Mouse (Mus musculus) heart, embryonic 14.5 days (tissue): ENCODE data around the gene Tppp2. TPM values are rescaled to one million over a fixed set of nuclear protein-coding genes. Genes with fewer than 3 reads are reported as not detected.

Experiments
- ATAC-seq: fragments of 200-750 bp; cut with Nextera tagmentation; 2 replicates; pipeline ENCODE4 v1.8.0; 2017; ENCODE audit warnings: low read depth, moderate TSS enrichment; ENCODE audit not compliant: insufficient number of reproducible peaks, insufficient read depth, low FRiP score
- H3K27ac ChIP-seq, 2 experiments: fragments of 200-500 bp in 1 of 2; fragments of 300-500 bp in 1 of 2; sonication (generic) in 1 of 2; replicated peaks in 1 of 2; 2 replicates each; pipeline ENCODE4 v1.5.1; 2012 to 2014; ENCODE audit warnings: low read depth in 2 of 2, low read length in 2 of 2, control low read depth in 1 of 2, mild to moderate bottlenecking in 1 of 2, mixed read lengths in 1 of 2; ENCODE audit not compliant: control insufficient read depth in 1 of 2, insufficient read depth in 1 of 2
- H3K27me3 ChIP-seq: fragments of 300-500 bp; sonication (generic); 2 replicates; pipeline ENCODE4 v1.6.1; 2014; ENCODE audit warnings: mild to moderate bottlenecking, low read length, control low read depth; ENCODE audit not compliant: control insufficient read depth, insufficient read depth
- H3K36me3 ChIP-seq: fragments of 300-500 bp; sonication (generic); 2 replicates; pipeline ENCODE4 v1.6.1; 2014; ENCODE audit warnings: mild to moderate bottlenecking, control low read depth, low read length, mixed read lengths; ENCODE audit not compliant: control insufficient read depth, insufficient read depth
- H3K4me1 ChIP-seq, 2 experiments: fragments of 200-500 bp in 1 of 2; fragments of 300-500 bp in 1 of 2; sonication (generic) in 1 of 2; 2 replicates each; pipeline ENCODE4 v1.6.1; 2012 to 2014; ENCODE audit warnings: low read length in 2 of 2, control low read depth in 1 of 2, mixed read lengths in 1 of 2; ENCODE audit not compliant: control insufficient read depth in 2 of 2, insufficient read depth in 2 of 2
- H3K4me2 ChIP-seq: fragments of 300-500 bp; sonication (generic); 2 replicates; pipeline ENCODE4 v1.6.1; 2014; ENCODE audit warnings: mild to moderate bottlenecking, low read length
- H3K4me3 ChIP-seq, 2 experiments: fragments of 200-500 bp in 1 of 2; fragments of 300-500 bp in 1 of 2; sonication (generic) in 1 of 2; 2 replicates each; pipeline ENCODE4 v1.5.1; 2012 to 2014; ENCODE audit warnings: low read length in 2 of 2, mild to moderate bottlenecking in 2 of 2, control low read depth in 1 of 2, low read depth in 1 of 2, moderate library complexity in 1 of 2; ENCODE audit not compliant: control insufficient read depth in 1 of 2, insufficient read depth in 1 of 2
- H3K9ac ChIP-seq: fragments of 300-500 bp; sonication (generic); 2 replicates; pipeline ENCODE4 v1.6.1; 2014; ENCODE audit warnings: mild to moderate bottlenecking, low read length
- H3K9me3 ChIP-seq: fragments of 300-500 bp; sonication (generic); 2 replicates; pipeline ENCODE4 v1.6.1; 2016; ENCODE audit warnings: low read length, control low read depth; ENCODE audit not compliant: control insufficient read depth
- WGBS: fragments of 180-500 bp; shearing (Covaris S2); extraction: QIAGEN DNeasy Blood & Tissue Kit; methylation state at CpG from one replicate; pipeline ENCODE4 v1.1.7; 2014; 5-methylcytosine and 5-hydroxymethylcytosine counted together
- polyA plus RNA-seq: library from polyadenylated mRNA; unstranded; fragments of >200 nt; fragmentation: Nextera tagmentation; extraction: Ambion mirVana; gene quantifications from 2 replicates; pipeline ENCODE4 v1.2.1, GENCODE M21; 2014

Tppp2 gene
- polyA plus RNA-seq, 1 experiment from 2014 or later: not detected

DNA sequence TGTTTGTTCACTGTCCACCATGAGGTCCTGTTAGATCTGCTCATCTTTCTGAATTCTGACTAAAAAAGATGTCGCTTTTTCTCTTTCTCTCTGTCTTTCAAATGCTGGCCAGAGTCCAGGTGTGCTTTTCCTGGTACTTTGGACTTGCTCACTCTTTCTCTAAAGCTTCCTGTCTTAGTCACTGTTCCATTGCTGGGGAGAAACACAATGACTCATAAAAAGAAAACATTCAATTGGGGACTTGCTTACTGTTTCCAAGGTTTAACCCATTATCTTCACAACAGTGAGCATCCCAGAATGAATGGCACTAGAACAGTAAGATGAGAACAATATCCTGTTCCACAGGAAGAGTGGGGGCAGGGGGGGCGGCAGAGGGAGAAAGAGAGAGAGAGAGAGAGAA, 42.1 kb downstream of the Tppp2 start:
- H3K9ac ChIP-seq: no peak overlapping the region
- no peak overlapping the region for H3K4me2 ChIP-seq
- no peak for ATAC-seq
- 0 out of 2 replicates have a peak, but pooled peaks cover 3% of the 10 kb centered on the region for H3K9me3 ChIP-seq
- no peak overlapping the region for H3K27ac ChIP-seq
- no peak overlapping the region for H3K4me3 ChIP-seq
- H3K36me3 ChIP-seq: no peaks in the 10 kb centered on the region
- peaks cover 3 to 5% of the 10 kb centered on the region in 2 experiments for H3K4me1 ChIP-seq
- no peaks in the 10 kb centered on the region for H3K27me3 ChIP-seq
- 77% methylated on average over 2 of the region's 2 CpGs for WGBS

DNA sequence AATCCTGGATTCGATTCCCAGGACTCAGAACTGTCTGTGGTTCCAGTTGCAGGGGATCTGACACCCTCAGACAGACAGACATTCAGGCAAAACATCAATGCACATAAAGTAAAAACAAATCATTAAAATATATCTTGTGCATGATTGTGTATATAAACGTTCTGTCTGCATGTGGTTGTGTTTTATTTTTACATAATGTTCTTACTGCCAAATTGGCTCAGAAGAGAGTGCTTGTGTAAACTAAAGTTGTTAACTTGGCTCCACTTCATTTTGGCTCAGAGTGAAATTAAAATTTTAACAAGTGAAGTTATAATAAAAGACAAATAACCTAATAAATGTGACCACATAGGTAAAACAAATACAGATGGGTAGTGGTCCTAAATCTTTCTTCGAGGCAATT, 49.2 kb downstream of the Tppp2 start:
- no peak overlapping the region for H3K27ac ChIP-seq
- H3K4me2 ChIP-seq: no peak overlapping the region
- H3K27me3 ChIP-seq: no peaks in the 10 kb centered on the region
- no peaks in the 10 kb centered on the region for H3K9me3 ChIP-seq
- H3K36me3 ChIP-seq: no peaks in the 10 kb centered on the region
- H3K4me3 ChIP-seq: no peak overlapping the region
- peaks cover under 1 to 2% of the 10 kb centered on the region in 2 experiments; a peak in 2 of 4 replicates for H3K4me1 ChIP-seq
- H3K9ac ChIP-seq: no peak overlapping the region
- 79% methylated on average over 3 of the region's 3 CpGs for WGBS
- no peak for ATAC-seq

Other genes with a start within 250 kb of the Tppp2 start
- gene Gm17079, start 223.0 kb upstream of the Tppp2 start, polyA plus RNA-seq: not detected in 2 replicates
- gene Gm5800, start 201.2 kb upstream of the Tppp2 start, polyA plus RNA-seq: not detected in 2 replicates
- not detected in 2 replicates for gene Ang4, start 144.8 kb upstream of the Tppp2 start, polyA plus RNA-seq
- not detected in 2 replicates for gene AY358078, start 118.4 kb upstream of the Tppp2 start, polyA plus RNA-seq
- not detected in 2 replicates for gene Ear6, start 64.7 kb upstream of the Tppp2 start, polyA plus RNA-seq
- gene Mettl17, start 33.6 kb upstream of the Tppp2 start, polyA plus RNA-seq: 49.6 and 49.8 TPM in 2 replicates
- gene Slc39a2, start 25.5 kb upstream of the Tppp2 start, polyA plus RNA-seq: 0.20 and 0.23 TPM in 2 replicates
- gene Ndrg2, start 4.3 kb upstream of the Tppp2 start, polyA plus RNA-seq: 235 and 269 TPM in 2 replicates
- not detected in 2 replicates for gene Rnase13, start 4.3 kb downstream of the Tppp2 start, polyA plus RNA-seq
- 50.6 and 59.6 TPM in 2 replicates for gene Arhgef40, start 66.3 kb downstream of the Tppp2 start, polyA plus RNA-seq
- gene Tmem253, start 97.2 kb downstream of the Tppp2 start, polyA plus RNA-seq: 1.2 and 1.5 TPM in 2 replicates
- gene Zfp219, start 102.3 kb downstream of the Tppp2 start, polyA plus RNA-seq: 19.2 and 19.9 TPM in 2 replicates
- gene Olfr221, start 124.0 kb downstream of the Tppp2 start, polyA plus RNA-seq: 0.19 TPM in 1 of 2 replicates, not detected in the other
- gene Hnrnpc, start 185.6 kb downstream of the Tppp2 start, polyA plus RNA-seq: 331 and 352 TPM in 2 replicates
- gene Rpgrip1, start 192.3 kb downstream of the Tppp2 start, polyA plus RNA-seq: 32.0 and 32.6 TPM in 2 replicates